Mouse (Mus musculus): ENCODE data around the gene Gm45837.

DNA sequence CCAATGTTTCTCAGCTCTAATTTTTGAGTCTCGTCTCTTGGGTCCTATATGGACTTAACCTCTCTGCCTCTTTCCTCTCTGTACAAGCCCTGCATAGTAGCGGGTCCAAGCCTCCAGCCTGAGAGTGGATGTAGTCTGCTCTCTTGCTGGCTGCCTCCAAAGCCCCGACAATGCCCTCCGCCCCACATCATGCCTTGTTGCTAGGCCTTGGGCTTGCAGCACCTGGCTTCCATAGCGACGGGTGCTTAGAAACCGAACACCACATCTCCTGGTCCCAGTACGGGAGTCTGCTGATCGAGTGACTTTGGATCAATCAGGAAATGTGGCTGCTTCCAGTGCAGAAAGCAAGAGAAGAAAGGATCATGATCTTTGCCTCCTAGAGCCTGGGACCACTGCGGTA is 32.4 kb downstream of the Gm45837 start:
- TF ChIP-seq CTCF (IDR thresholded peaks at IDR 0.05; ENCODE audit: borderline replicate concordance, control insufficient read depth, extremely low read depth, insufficient read depth, low read length, poor library complexity) (no peak), POLR2A (IDR thresholded peaks at IDR 0.05; ENCODE audit: control insufficient read depth, extremely low read depth, insufficient read depth, low read length, poor library complexity) (no peak)
